Mouse (Mus musculus) left cerebral cortex, postnatal 36 days (tissue): Measurements from ENCODE around the gene Ppfibp2. TPM values are rescaled to one million over a fixed set of nuclear protein-coding genes. Genes with fewer than 3 reads are reported as not detected.
A peak's percentile ranks its signal among the peaks of the same experiment; 100 is the strongest.

ENCODE experiments used
- DNase-seq, 2 experiments: peaks; one replicate each; pipeline ENCODE4 v3.0.0; 2021 to 2022; ENCODE audit warnings: low spot score in 2 of 2, mixed read lengths in 1 of 2
- intact Hi-C: fragments of 180-260 bp; cut with DNase I; formaldehyde crosslinking; loops from one replicate; pipeline ENCODE4 v1.15.1; 2025
- total RNA-seq, 2 experiments: library from RNA; stranded (reverse); gene quantifications; 2 replicates each; pipeline ENCODE4 v1.2.3; 2021

The Ppfibp2 gene
- total RNA-seq, 2 experiments from 2014 or later: 5.2 to 7.0 TPM

DNA sequence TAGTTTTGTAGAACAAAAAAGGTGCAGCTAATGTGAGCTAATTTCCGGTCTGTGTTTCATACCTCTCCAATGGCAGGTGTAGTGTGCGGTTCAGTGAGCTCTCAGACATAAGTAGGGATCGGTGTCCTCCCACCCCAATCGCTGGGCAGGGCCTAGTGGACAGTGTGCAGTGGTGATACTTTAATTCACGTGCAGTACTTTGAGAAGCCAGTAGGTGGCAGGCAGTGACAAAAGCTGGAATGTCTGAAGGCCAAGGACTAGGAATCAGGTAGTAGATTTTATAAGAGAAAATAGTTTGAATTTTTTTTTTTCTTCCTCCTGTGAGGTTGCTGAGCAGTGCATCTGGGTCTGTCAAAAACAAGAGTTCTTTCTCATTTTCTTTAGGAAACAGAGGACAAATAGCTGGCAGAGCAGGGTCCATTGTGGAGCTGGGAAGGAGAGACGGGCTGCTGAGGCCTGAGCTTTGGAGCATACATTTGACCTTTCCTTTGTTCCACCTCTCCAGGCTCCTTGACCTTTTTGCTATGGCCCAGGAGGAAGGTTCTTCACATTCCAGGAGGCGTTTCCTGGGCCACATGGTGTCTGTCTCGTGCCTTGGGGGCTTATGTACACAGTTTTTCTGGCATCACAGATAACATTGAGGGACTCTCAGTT, 66.3 kb downstream of the Ppfibp2 start:
- intact Hi-C loops: loop anchor here (2.0 to 5.0 kb wide), 3 partner anchors 46 to 121 kb away; no protein-coding TSS in a partner anchor
- peak; percentile 39 to 65 for DNase-seq

DNA sequence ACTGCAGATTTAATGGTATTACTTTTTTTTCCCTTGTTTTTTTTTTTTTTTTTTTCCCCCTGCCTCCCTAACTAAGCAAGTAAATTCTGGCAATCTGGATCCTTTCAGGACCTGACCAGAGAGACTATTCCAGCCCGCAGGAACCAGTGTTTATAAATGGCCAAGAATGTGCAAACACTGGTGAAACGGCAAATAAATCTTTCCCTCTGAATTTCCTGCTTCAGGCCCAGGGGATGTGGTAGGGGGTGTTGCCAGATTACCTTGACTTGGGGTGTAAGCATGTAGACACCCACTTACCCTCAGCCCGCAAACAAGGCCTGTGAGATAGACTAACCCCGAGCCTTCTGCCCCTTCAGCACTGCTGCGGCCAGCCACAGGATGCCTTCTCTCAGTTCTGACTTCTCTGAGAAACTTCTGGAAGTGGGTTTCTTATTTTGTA, 66.9 kb downstream of the Ppfibp2 start:
- no peak for DNase-seq
- intact Hi-C loops: loop anchor here (2.0 to 5.0 kb wide), 3 partner anchors 45 to 120 kb away; no protein-coding TSS in a partner anchor

DNA sequence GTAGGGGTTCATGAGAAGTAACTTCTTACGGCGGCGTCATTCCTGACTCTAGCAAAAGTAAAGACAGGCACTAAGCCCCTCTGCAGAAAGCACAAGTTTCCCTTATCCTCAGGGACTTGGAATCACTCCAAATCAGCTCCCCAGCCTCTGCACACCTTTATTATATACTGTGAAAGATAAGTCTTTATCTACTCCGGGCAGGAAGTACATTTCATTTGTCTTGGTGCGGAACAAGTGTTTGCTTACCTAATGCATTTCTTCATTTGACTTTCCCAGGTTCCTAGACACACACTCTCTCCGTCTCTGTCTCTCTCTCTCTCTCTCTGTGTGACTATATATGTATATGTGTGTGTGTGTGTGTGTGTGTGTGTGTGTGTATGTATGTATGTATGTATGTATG, 68.6 kb downstream of the Ppfibp2 start:
- no peak for DNase-seq
- intact Hi-C loops: loop anchor here (5.0 kb wide), 2 partner anchors 44 to 119 kb away; no protein-coding TSS in a partner anchor

DNA sequence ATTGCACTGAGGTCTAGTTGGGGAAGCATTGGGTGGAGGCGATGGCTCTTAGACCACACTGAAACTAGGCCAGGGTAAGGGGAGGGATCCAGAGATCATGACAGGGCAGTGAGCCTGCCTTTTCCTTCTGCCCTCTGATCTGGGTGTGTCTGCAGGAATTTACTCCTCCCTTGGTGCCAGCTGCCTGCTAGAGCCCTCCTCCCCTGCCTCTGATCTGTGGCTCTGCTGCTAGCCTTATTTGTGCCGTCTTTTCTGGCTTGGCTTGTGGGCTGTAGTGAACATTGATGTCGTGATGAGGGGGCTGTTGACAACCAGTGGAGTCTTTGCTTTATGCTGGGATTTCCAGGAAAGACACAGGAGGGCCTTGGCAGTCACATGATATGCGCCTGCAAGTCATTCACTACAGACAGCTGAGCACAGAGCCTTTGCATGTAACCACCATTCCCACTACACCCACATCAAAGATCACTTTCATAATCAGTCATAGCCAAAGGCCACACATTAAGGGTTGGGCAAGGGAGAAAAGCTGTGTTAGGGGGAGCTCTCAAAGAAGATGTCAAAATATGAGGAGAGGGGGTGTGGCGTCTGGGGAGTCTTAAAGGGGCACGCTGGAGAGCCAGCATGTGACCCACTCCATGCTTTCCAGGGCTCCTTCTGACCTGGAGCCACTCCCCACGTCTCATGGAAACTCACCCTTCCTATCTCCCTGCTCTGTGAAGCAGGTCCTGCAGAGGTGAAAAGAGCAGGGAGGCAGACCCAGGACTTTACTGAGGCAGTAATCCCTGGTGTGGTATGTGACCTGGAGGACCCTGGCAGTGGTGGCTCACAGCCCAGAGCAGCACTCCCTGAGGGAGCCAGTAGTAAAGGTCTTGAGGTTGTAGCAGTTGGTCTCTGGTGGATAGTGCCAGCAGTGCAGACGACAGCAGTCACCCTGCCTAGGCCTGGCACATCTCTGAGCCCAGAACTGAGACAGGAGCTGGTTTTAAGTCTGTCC, 69.4 kb downstream of the Ppfibp2 start:
- DNase-seq: peak; percentile 8 to 9
- intact Hi-C loops: loop anchor here (5.0 kb wide), 2 partner anchors 43 to 118 kb away; no protein-coding TSS in a partner anchor

DNA sequence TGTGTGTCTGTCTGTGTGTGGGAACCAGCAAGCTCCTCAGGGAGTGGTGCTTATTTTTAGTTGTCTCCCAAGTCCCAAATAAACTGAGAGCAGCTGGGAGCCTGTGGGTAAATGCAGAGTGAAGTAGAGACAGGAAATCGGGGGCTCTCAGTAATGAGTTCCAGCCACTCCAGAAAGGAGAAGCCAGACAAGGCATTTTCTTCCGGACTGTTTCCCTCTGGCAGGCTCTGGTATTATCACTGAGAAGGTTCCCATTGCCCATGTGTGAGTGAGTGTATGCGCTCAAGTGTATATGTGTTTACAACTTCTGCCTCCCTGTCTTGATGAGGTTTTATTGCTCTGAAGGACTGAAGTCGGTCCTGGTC, 70.2 kb downstream of the Ppfibp2 start:
- intact Hi-C loops: no loop called here

DNA sequence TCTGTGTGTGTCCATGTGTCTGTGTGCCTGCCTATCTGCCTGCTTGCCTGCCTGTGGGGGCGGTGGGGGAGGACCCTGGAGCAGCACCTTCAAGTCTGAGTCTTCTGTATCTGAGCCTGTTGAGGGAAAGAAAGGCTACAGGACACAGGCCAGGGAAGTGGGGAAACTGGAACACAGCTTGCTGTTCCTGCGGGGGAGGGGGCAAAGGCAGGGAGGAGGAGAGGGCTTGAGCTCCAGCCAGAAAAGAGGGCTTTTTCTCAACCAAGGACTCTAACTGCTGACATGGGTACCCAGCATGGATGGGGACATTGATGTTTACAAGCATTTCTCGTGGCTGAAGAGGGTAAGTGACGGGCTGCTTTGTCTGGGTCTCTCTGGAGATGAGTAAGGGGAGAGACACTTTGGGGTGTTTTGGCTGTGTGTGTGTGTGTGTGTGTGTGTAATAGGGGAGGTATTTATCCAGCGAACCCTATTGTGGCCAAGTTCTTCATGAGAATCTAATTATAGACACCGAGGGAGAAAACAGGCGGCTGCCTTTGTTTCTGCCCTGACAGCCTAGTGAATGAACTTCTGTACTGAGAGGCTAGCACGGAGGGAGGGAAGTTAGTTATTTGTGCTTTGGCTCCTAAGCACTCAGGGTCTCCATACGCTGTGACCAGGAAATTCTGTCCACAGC, 70.7 kb downstream of the Ppfibp2 start:
- intact Hi-C loops: no loop called here
- DNase-seq: peak; percentile 37 to 39

More for the DNA sequence above, 70.2 kb downstream of the Ppfibp2 start:
- peak in 1 of 2 experiments; percentile 18 for DNase-seq

DNA sequence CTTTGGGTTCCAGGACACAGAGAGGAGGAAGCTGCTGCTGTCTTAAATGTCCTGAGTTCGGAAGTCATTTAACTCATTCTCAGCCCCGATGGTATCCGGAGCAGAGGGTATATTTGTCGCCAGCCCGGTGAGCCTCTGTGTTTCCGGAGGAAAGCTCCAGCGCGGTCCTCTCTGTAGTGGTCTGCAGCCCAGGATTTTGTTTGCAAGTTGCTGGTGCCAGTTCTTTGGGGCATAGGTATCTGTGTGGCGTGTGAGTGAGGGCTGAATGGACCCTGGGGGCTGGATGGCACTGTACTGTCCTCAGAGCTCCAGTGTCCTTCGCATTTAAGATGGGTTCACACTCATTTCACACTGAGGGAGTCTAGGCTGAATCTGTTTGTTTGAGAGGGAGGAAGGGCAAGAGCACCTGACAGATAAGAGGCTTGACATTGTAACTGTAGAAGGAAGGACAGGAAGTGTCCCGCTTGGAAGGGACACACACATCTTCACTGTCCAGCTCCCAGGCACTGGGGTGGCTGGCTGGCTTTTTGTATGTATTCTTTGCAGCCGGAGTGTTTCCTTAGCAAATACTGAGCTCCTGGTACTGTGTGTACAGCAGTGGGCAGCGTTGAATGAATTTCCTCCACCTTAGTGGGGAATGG, 71.4 kb downstream of the Ppfibp2 start:
- no peak for DNase-seq
- intact Hi-C loops: no loop called here

DNA sequence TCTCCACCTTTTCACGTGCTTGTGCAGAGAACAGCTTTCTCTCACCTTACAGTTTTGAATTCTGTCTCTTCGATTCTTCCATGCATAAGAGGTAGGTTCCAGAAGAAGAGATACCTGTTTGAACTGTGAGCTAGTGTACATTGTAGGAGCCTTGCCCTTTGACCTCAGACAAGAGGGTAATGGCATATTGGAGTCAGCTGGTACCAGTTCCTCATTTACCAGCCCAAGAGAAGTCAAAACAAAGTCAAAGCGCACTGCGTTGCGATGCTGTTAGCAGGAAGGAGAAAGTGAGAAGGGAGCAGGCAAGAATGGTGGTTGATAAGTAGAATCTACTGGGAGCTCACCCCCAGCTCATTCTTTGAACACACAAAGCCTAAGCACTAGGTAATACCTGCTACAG, 73.5 kb downstream of the Ppfibp2 start:
- no peak for DNase-seq

DNA sequence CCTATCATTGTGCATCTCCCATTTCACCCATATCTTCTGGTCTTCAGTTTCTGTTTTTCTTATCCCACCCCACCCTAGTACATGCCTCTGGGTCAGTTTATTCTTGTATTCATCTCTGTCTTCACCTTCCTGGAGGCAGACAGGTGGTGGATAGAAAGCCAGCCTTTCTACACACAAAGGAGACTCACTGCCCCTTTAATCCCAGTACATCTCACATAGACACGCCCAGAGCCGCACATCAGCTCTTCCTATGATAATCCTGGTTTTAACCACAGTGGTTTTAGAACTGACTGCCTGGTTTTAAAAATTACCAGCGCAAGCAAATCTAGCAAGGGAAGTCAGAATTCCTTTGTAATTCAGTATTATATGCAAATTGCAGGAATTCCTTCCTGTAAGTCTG, 80.2 kb downstream of the Ppfibp2 start:
- DNase-seq: no peak
- intact Hi-C loops: no loop called here

More for the DNA sequence above, 73.5 kb downstream of the Ppfibp2 start:
- intact Hi-C loops: no loop called here

DNA sequence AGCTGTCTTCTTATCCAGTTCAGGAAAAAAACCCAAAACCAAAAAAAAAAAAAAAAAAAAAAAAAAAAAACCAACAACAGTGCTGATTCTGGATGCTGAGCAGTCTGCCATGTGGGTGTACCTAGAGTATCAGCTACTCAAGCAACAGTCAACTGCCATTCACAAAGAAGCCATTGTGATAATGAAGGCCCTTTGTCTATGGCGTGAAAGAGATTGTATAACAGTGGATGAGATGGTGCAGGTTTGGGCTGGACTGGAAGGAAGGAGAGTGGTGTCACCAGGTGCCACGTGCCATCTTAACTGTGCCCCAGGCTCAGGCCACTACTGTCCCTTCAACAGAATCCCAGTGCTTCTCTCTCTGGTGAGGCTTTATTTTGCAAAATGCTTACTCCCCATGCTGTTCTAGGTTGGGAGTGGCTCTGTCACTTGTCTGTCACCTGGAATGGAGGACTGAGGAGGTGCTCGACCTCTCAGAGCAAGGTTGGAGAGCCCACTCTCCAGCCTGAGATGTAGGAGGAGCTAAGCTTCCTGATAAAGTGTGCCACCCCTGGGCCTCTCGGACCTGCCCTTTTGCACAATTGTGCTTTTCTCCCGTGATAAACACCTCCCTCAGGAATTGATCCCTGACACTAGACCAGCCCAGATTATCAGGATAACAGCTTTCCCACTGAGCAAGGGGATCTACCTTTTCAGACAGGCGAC, 85.3 kb downstream of the Ppfibp2 start:
- no peak for DNase-seq
- intact Hi-C loops: no loop called here

DNA sequence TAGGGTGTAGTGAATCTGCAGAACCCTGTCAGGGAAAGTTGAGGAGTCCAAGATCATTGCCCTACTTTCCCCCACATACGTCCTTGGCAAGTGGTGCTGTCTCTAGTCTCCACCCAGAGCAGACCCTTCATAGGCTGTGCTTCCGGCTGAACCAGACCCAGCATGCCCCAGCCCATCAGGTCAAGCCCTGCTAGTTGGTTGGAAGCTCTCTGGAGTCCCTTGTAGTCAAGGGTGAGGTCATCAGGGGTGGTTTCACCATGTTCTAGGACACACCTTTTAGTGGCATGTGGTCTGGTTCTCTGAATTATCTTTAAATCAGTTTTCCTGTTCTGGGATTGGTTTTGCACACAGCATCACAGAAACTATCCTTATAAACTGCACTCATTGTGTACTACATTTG, 86.3 kb downstream of the Ppfibp2 start:
- no peak for DNase-seq
- intact Hi-C loops: no loop called here

DNA sequence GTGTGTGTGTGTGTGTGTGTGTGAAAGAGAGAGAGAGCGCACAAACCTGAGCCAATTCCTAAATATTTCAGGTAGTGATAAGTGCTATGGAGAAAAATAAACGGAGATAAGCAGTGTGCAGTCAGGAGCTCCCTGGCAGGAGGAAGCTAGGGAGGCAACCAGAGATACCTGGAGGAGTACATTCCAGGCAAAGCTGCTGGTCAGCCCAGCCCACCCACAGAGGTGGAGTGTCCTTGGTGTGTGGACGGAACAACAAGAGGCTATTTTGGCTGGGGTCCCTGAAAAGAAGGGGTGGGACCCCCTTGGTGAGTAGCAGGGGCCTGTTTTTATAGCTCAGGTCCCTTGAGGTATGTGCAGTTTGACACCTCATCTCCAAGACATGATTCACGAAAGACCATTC, 88.2 kb downstream of the Ppfibp2 start:
- intact Hi-C loops: no loop called here
- no peak for DNase-seq

DNA sequence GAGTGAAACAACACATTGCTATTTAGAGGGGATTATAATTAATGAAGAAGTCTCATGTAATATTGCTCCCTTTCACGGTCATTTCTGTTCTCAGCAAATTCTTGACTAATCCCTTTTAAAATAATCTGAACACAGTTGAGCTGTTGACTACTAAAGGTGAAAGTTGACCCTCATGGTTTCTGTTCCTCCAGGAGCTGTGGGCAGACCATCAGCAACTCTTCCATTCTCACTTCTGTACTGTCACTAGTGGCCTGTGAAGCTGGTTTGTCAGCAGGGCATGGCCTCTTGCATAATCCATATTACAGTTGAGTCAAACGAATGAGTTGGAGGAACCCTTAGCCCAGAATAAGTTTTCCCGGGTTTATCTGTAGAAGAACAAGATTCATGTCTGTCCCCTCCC, 88.6 kb downstream of the Ppfibp2 start:
- intact Hi-C loops: no loop called here
- no peak for DNase-seq

DNA sequence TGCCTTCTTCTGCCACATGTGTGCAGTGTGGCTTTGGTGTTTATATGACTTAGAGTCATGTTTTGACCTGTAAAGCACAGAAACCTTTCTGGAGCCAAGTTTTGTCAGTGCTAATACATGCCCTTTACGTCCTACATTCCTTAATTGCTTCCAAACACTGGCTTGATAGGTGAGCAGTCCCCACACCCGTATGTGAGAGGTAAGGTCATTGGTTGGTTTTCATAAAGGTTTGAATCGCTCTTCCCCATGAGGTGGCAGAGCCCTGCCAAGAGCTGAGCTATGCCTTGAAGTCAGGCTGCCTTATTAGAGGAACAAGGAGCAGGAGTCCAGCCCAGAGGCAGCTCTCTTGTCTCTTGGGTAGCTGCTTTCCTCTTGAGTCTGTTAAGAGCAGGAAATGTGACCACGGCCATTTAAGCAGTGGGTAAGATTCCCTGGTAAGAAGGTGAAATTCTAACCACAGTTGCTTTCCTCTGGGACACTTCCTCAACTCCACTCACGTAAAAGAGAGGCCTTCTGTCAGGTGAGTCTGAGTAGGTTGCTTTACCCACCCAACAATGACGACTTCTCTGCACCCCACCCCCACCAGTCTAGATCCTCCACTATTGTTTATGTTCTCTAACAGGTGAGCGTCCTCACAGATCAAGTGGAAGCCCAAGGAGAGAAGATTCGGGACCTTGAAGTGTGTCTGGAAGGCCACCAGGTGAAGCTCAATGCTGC, 90.4 kb downstream of the Ppfibp2 start:
- no peak for DNase-seq
- intact Hi-C loops: no loop called here

DNA sequence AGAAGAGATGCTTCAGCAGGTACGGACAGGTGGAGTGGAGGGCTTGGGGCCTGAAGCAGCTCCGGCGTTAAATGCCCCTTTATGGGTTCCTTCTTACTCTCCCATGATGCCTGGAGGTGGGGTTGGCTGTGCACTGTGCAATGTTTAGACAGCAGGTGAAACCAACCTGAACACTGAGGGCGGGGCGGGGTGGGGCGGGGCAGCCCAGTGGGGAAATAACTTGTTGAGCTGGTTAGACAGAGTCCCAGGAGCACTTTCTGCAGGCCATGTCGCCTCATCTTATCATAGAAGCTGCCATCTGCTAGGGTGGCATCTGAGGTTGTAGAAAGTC, 90.9 kb downstream of the Ppfibp2 start:
- no peak for DNase-seq
- intact Hi-C loops: no loop called here

DNA sequence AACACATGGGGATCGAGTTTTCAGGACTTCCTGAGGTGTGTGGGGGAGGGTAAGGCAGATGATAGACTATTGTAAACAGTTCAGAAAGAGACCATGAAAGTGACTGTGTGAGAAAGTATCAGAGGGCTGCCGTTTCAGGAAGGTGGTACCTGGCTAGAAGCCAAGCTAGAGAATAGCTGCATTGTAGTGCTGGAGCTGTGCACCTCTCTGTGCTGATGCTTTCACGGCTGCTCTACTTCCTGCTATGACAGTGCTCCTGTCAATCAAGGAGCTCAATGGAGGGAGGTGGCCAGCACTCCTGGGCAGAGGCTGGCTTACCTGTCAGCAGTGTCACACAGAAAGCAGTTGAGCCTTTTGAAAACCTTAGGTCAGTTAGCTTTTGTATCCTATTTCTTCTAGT, 92.4 kb downstream of the Ppfibp2 start:
- intact Hi-C loops: no loop called here

DNA sequence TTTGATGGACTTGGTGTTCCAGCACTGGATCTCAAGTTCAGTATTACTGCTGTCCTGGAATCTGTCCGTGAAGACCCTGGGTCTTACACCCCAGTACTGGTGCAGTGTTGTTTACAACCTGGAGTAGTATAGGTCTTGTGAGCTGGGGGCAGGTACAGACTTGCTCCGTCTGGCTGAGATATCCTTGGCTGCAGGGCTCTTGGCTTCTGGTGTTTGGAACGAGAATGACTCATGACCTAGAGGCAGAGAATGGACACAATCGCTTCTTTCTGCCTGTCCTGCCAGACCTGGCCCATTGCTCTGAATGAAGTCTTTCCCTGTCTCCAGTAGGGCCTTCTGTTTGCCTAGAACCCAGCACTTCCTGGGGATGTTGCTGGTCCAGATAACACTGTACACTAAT, 93.0 kb downstream of the Ppfibp2 start:
- intact Hi-C loops: no loop called here
- DNase-seq: no peak

More for the DNA sequence above, 92.4 kb downstream of the Ppfibp2 start:
- DNase-seq: no peak

DNA sequence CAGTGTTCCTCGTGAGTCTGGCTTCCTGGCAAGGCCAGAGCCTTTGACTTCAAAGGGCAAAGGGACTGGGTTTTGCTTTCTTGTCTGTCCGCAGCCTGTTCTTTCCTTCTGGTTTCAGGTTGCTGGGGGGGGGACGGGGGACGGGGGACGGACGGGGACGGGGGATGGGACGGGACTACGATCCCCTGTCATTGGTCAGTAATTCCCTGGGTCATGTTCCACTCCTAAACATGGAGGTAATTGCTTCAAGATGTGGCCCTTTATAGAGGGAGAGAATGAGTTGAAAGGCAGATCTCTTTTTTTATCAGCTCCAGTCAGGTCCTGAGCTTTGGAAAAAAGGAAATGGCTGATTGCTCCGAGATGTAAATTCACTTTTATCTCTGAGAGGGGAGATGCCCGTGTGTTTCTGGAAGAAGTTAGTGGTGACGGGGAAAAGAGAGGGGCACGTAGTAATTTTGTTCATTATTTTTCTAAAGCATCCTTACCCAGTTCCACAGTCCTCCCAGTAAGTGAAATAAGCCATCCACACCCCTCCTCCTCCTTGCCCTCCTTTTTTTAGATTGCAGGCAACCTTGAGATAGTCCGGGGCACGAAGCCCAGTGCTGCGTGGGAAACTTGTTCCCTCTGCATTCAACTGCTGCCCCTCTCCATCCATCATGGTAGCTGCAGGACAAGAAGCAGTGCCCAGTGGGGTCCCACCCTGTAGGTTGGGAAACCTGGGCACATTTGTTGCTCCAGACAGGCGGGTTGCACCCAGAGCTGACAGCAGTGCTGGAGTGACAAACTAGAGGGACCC, 95.6 kb downstream of the Ppfibp2 start:
- DNase-seq: no peak
- intact Hi-C loops: no loop called here
